Mouse (Mus musculus) neural tube, embryonic 11.5 days (tissue): ENCODE results near the gene Gnai3. TPM values are rescaled to one million over a fixed set of nuclear protein-coding genes. Genes with fewer than 3 reads are reported as not detected.

Experiments used
- ATAC-seq: fragments of 200-750 bp; cut with Nextera tagmentation; 2 replicates; pipeline ENCODE4 v1.8.0; 2017; ENCODE audit warnings: moderate number of reproducible peaks, mild to moderate bottlenecking, moderate TSS enrichment, moderate library complexity; ENCODE audit not compliant: insufficient read depth, low FRiP score, low TSS enrichment
- DNase-seq: peaks from one replicate; pipeline ENCODE4 v3.0.0-alpha.2; 2015; ENCODE audit warnings: low spot score
- H3K27ac ChIP-seq: fragments of 300-500 bp; sonication (generic); 2 replicates; pipeline ENCODE4 v1.5.1; 2014; ENCODE audit warnings: low read depth, mild to moderate bottlenecking, low read length
- H3K27me3 ChIP-seq: fragments of 300-500 bp; sonication (generic); 2 replicates; pipeline ENCODE4 v1.6.1; 2014; ENCODE audit warnings: mild to moderate bottlenecking, low read length, mixed read lengths; ENCODE audit not compliant: control insufficient read depth, insufficient read depth
- H3K36me3 ChIP-seq: fragments of 300-500 bp; sonication (generic); 2 replicates; pipeline ENCODE4 v1.6.1; 2014; ENCODE audit warnings: mild to moderate bottlenecking, low read length, moderate library complexity, mixed read lengths; ENCODE audit not compliant: control insufficient read depth, insufficient read depth
- H3K4me1 ChIP-seq: fragments of 300-500 bp; sonication (generic); 2 replicates; pipeline ENCODE4 v1.6.1; 2014; ENCODE audit warnings: low read length, mixed read lengths; ENCODE audit not compliant: control insufficient read depth, insufficient read depth
- H3K4me2 ChIP-seq: fragments of 300-500 bp; sonication (generic); 2 replicates; pipeline ENCODE4 v1.6.1; 2014; ENCODE audit warnings: low read depth, mild to moderate bottlenecking, moderate library complexity
- H3K4me3 ChIP-seq: fragments of 300-500 bp; sonication (generic); 2 replicates; pipeline ENCODE4 v1.5.1; 2014; ENCODE audit warnings: low read depth, low read length
- H3K9ac ChIP-seq: fragments of 300-500 bp; sonication (generic); 2 replicates; pipeline ENCODE4 v1.6.1; 2014; ENCODE audit warnings: mild to moderate bottlenecking, low read length
- H3K9me3 ChIP-seq: fragments of 300-500 bp; sonication (generic); 2 replicates; pipeline ENCODE4 v1.6.1; 2016; ENCODE audit warnings: low read length; ENCODE audit not compliant: control insufficient read depth
- WGBS: fragments of 180-500 bp; shearing (Covaris S2); extraction: QIAGEN DNeasy Blood & Tissue Kit; methylation state at CpG from one replicate; pipeline ENCODE4 v1.1.7; 2014; 5-methylcytosine and 5-hydroxymethylcytosine counted together
- polyA plus RNA-seq: library from polyadenylated mRNA; unstranded; fragments of >200 nt; fragmentation: Nextera tagmentation; extraction: Ambion mirVana; gene quantifications from 2 replicates; pipeline ENCODE4 v1.2.1, GENCODE M21; 2014

Gene Gnai3
- polyA plus RNA-seq, 1 experiment from 2014 or later = 217 TPM

- Histone ChIP-seq H3K9ac (no peak overlapping the region), H3K36me3 (peaks cover 4% of the 10 kb centered on the region; the same call in 1 of the 2 replicates), H3K27ac (no peak overlapping the region), H3K4me1 (no peaks in the 10 kb centered on the region), H3K9me3 (no peaks in the 10 kb centered on the region), H3K27me3 (no peaks in the 10 kb centered on the region), H3K4me2 (no peak overlapping the region), H3K4me3 (no peak overlapping the region)
- DNase-seq (no peak), ATAC-seq (no peak)
- 91% methylated on average over 5 of the region's 5 CpGs for WGBS
These were observed 34.6 kb downstream of the Gnai3 start for GRCm38 (mm10) chr3:108111320-108111719.

- H3K27me3 ChIP-seq = no peaks in the 10 kb centered on the region
- no peak overlapping the region for H3K4me2 ChIP-seq
- no peaks in the 10 kb centered on the region for H3K9me3 ChIP-seq
- H3K27ac ChIP-seq = no peak overlapping the region
- WGBS = 90% methylated on average over 3 of the region's 3 CpGs
- no peaks in the 10 kb centered on the region for H3K4me1 ChIP-seq
- H3K36me3 ChIP-seq = 0 out of 2 replicates have a peak, but pooled peaks cover 2% of the 10 kb centered on the region
- no peak overlapping the region for H3K4me3 ChIP-seq
- DNase-seq (no peak), ATAC-seq (no peak)
- H3K9ac ChIP-seq = no peak overlapping the region
These were observed 40.7 kb downstream of the Gnai3 start for GRCm38 (mm10) chr3:108105281-108105680.

- H3K36me3 ChIP-seq = no peaks in the 10 kb centered on the region
- H3K27me3 ChIP-seq = no peaks in the 10 kb centered on the region
- ATAC-seq = no peak
- no peak for DNase-seq
- WGBS = 86% methylated on average over 6 of the region's 6 CpGs
- H3K4me3 ChIP-seq = no peak overlapping the region
- no peak overlapping the region for H3K9ac ChIP-seq
- no peaks in the 10 kb centered on the region for H3K4me1 ChIP-seq
- H3K9me3 ChIP-seq = no peaks in the 10 kb centered on the region
- H3K4me2 ChIP-seq = no peak overlapping the region
- H3K27ac ChIP-seq = no peak overlapping the region
These were observed 43.9 kb downstream of the Gnai3 start for GRCm38 (mm10) chr3:108102075-108102474.

- no peak overlapping the region for H3K4me3 ChIP-seq
- H3K27ac ChIP-seq = no peak overlapping the region
- 62% methylated on average over 3 of the region's 3 CpGs for WGBS
- H3K4me2 ChIP-seq = no peak overlapping the region
- H3K36me3 ChIP-seq = no peaks in the 10 kb centered on the region
- no peak for ATAC-seq
- H3K9me3 ChIP-seq = no peaks in the 10 kb centered on the region
- H3K27me3 ChIP-seq = no peaks in the 10 kb centered on the region
- H3K4me1 ChIP-seq = no peaks in the 10 kb centered on the region
- no peak overlapping the region for H3K9ac ChIP-seq
- DNase-seq = no peak
These were observed 44.4 kb downstream of the Gnai3 start for GRCm38 (mm10) chr3:108101594-108101993.

- Histone ChIP-seq H3K27ac (no peak overlapping the region), H3K27me3 (no peaks in the 10 kb centered on the region), H3K4me1 (no peaks in the 10 kb centered on the region), H3K9ac (no peak overlapping the region), H3K4me3 (no peak overlapping the region), H3K4me2 (no peak overlapping the region), H3K9me3 (no peaks in the 10 kb centered on the region), H3K36me3 (no peaks in the 10 kb centered on the region)
- 79% methylated on average over 6 of the region's 6 CpGs for WGBS
- no peak for DNase-seq
- ATAC-seq = no peak
These were observed 47.6 kb downstream of the Gnai3 start for GRCm38 (mm10) chr3:108098316-108098715.

GRCm38 (mm10) chr3:108097656-108098055, 48.3 kb downstream of the Gnai3 start:
- ATAC-seq (no peak), DNase-seq (no peak)
- Histone ChIP-seq H3K9me3 (no peaks in the 10 kb centered on the region), H3K27me3 (no peaks in the 10 kb centered on the region), H3K4me1 (no peaks in the 10 kb centered on the region), H3K36me3 (no peaks in the 10 kb centered on the region), H3K4me2 (no peak overlapping the region), H3K9ac (no peak overlapping the region), H3K4me3 (no peak overlapping the region), H3K27ac (no peak overlapping the region)
- WGBS = 86% methylated on average over 8 of the region's 8 CpGs

GRCm38 (mm10) chr3:108096726-108097125, 49.2 kb downstream of the Gnai3 start:
- 96% methylated on average over 10 of the region's 10 CpGs for WGBS
- no peaks in the 10 kb centered on the region for H3K27me3 ChIP-seq
- DNase-seq = no peak
- no peak overlapping the region for H3K4me3 ChIP-seq
- H3K9me3 ChIP-seq = no peaks in the 10 kb centered on the region
- H3K4me2 ChIP-seq = no peak overlapping the region
- no peaks in the 10 kb centered on the region for H3K36me3 ChIP-seq
- no peak overlapping the region for H3K27ac ChIP-seq
- no peak for ATAC-seq
- H3K9ac ChIP-seq = no peak overlapping the region
- no peaks in the 10 kb centered on the region for H3K4me1 ChIP-seq

- no peak for ATAC-seq
- Histone ChIP-seq H3K4me2 (no peak overlapping the region), H3K27ac (no peak overlapping the region), H3K4me3 (no peak overlapping the region), H3K27me3 (no peaks in the 10 kb centered on the region), H3K9ac (no peak overlapping the region), H3K36me3 (no peaks in the 10 kb centered on the region), H3K4me1 (no peaks in the 10 kb centered on the region), H3K9me3 (no peaks in the 10 kb centered on the region)
- DNase-seq = no peak
- WGBS = 75% methylated on average over 8 of the region's 8 CpGs
These were observed 49.7 kb downstream of the Gnai3 start for GRCm38 (mm10) chr3:108096226-108096625.

GRCm38 (mm10) chr3:108094976-108095760, 50.8 kb downstream of the Gnai3 start:
- Histone ChIP-seq H3K4me1 (no peaks in the 10 kb centered on the region), H3K9me3 (no peaks in the 10 kb centered on the region), H3K36me3 (no peaks in the 10 kb centered on the region), H3K27ac (no peak overlapping the region), H3K4me3 (no peak overlapping the region), H3K9ac (no peak overlapping the region), H3K27me3 (no peaks in the 10 kb centered on the region), H3K4me2 (no peak overlapping the region)
- ATAC-seq = no peak
- WGBS = 93% methylated on average over 12 of the region's 12 CpGs
- no peak for DNase-seq
